Mouse (Mus musculus) heart, embryonic 13.5 days (tissue): ENCODE results near the gene Gng10. TPM values are rescaled to one million over a fixed set of nuclear protein-coding genes. Genes with fewer than 3 reads are reported as not detected.

Experiments
- ATAC-seq: fragments of 200-750 bp; cut with Nextera tagmentation; 2 replicates; pipeline ENCODE4 v1.8.0; 2017; ENCODE audit warnings: moderate TSS enrichment; ENCODE audit not compliant: insufficient number of reproducible peaks, low FRiP score, low TSS enrichment; ENCODE audit errors: extremely low read depth
- H3K27ac ChIP-seq: fragments of 300-500 bp; sonication (generic); replicated peaks from 2 replicates; pipeline ENCODE4 v1.5.1; 2015; ENCODE audit warnings: moderate library complexity, mild to moderate bottlenecking, inconsistent platforms
- H3K27me3 ChIP-seq: fragments of 300-500 bp; sonication (generic); replicated peaks from 2 replicates; pipeline ENCODE4 v1.6.1; 2015; ENCODE audit warnings: mild to moderate bottlenecking, inconsistent platforms
- H3K36me3 ChIP-seq: fragments of 300-500 bp; sonication (generic); 2 replicates; pipeline ENCODE4 v1.6.1; 2015; ENCODE audit warnings: mild to moderate bottlenecking, inconsistent platforms
- H3K4me1 ChIP-seq: fragments of 300-500 bp; sonication (generic); 2 replicates; pipeline ENCODE4 v1.6.1; 2015; ENCODE audit warnings: inconsistent platforms
- H3K4me2 ChIP-seq: fragments of 300-500 bp; sonication (generic); 2 replicates; pipeline ENCODE4 v1.6.1; 2015; ENCODE audit warnings: inconsistent platforms, mild to moderate bottlenecking, moderate library complexity
- H3K4me3 ChIP-seq: fragments of 300-500 bp; sonication (generic); 2 replicates; pipeline ENCODE4 v1.5.1; 2015; ENCODE audit warnings: moderate library complexity, mild to moderate bottlenecking, inconsistent platforms
- H3K9ac ChIP-seq: fragments of 300-500 bp; sonication (generic); 2 replicates; pipeline ENCODE4 v1.6.1; 2015; ENCODE audit warnings: inconsistent platforms, mild to moderate bottlenecking, moderate library complexity
- H3K9me3 ChIP-seq: fragments of 300-500 bp; sonication (generic); 2 replicates; pipeline ENCODE4 v1.6.1; 2016; ENCODE audit warnings: inconsistent platforms
- WGBS: fragments of 180-500 bp; shearing (Covaris S2); methylation state at CpG from one replicate; pipeline ENCODE4 v1.1.7; 2015; ENCODE audit warnings: mixed read lengths; 5-methylcytosine and 5-hydroxymethylcytosine counted together
- polyA plus RNA-seq: library from polyadenylated mRNA; unstranded; fragments of >200 nt; fragmentation: Nextera tagmentation; extraction: Ambion mirVana; gene quantifications from 2 replicates; pipeline ENCODE4 v1.2.1, GENCODE M21; 2015

Gng10 gene
- polyA plus RNA-seq, 1 experiment from 2014 or later, result 47.8 TPM

GRCm38 (mm10) chr4:58999686-59000085 is 35.2 kb upstream of the Gng10 start:
- Histone ChIP-seq H3K36me3 (no peaks in the 10 kb centered on the region), H3K9me3 (no peaks in the 10 kb centered on the region), H3K27me3 (no peaks in the 10 kb centered on the region), H3K4me2 (no peak overlapping the region), H3K9ac (no peak overlapping the region), H3K27ac (no peak overlapping the region), H3K4me1 (peaks cover 27% of the 10 kb centered on the region), H3K4me3 (no peak overlapping the region)
- 17% methylated on average over 2 of the region's 2 CpGs for WGBS
- no peak for ATAC-seq

- Histone ChIP-seq H3K4me1 (peaks cover 31% of the 10 kb centered on the region), H3K4me2 (no peak overlapping the region), H3K27me3 (no peaks in the 10 kb centered on the region)
Measured at GRCm38 (mm10) chr4:59000614-59001013, 34.3 kb upstream of the Gng10 start.

GRCm38 (mm10) chr4:59002948-59003805 is 31.7 kb upstream of the Gng10 start, which contains the start of gene Gm20503:
TSS of gene Gm20503 (plus strand) at chr4:59003210.
- under 1% methylated on average over 89 of the region's 89 CpGs for WGBS
- Histone ChIP-seq H3K4me2 (peak within 1 kb of the TSS; percentile 76), H3K36me3 (no peaks in the 10 kb centered on the region), H3K27me3 (no peaks in the 10 kb centered on the region), H3K4me3 (peak within 1 kb of the TSS; percentile 98), H3K9ac (peak within 1 kb of the TSS; percentile 96), H3K4me1 (peaks cover 40% of the 10 kb centered on the region), H3K9me3 (no peaks in the 10 kb centered on the region), H3K27ac (peak within 1 kb of the TSS; percentile 88)
- peak; percentile 97 for ATAC-seq

More at GRCm38 (mm10) chr4:59000614-59001013, 34.3 kb upstream of the Gng10 start:
- Histone ChIP-seq H3K27ac (no peak overlapping the region), H3K4me3 (no peak overlapping the region), H3K9me3 (no peaks in the 10 kb centered on the region), H3K36me3 (no peaks in the 10 kb centered on the region), H3K9ac (no peak overlapping the region)
- WGBS, result 0% methylated on average over 2 of the region's 2 CpGs
- no peak for ATAC-seq

GRCm38 (mm10) chr4:59003806-59004200 is 31.1 kb upstream of the Gng10 start:
- Histone ChIP-seq H3K36me3 (no peaks in the 10 kb centered on the region), H3K27me3 (no peaks in the 10 kb centered on the region), H3K4me2 (peak overlapping the region; percentile 76), H3K4me3 (peak overlapping the region; percentile 98), H3K27ac (no peak overlapping the region), H3K9me3 (no peaks in the 10 kb centered on the region), H3K4me1 (peaks cover 44% of the 10 kb centered on the region), H3K9ac (peak overlapping the region; percentile 96)
- 12% methylated on average over 7 of the region's 7 CpGs for WGBS
- ATAC-seq, result no peak

- H3K4me1 ChIP-seq, result peaks cover 62% of the 10 kb centered on the region
- 53% methylated on average over 8 of the region's 8 CpGs for WGBS
Measured at GRCm38 (mm10) chr4:59006211-59006610, 28.7 kb upstream of the Gng10 start.

GRCm38 (mm10) chr4:59007016-59007415 is 27.9 kb upstream of the Gng10 start:
- no peak overlapping the region for H3K9ac ChIP-seq
- H3K4me2 ChIP-seq, result no peak overlapping the region
- H3K4me3 ChIP-seq, result no peak overlapping the region
- H3K4me1 ChIP-seq, result peaks cover 68% of the 10 kb centered on the region
- 67% methylated on average over 6 of the region's 6 CpGs for WGBS
- H3K27ac ChIP-seq, result no peak overlapping the region
- no peaks in the 10 kb centered on the region for H3K9me3 ChIP-seq
- no peak for ATAC-seq
- no peaks in the 10 kb centered on the region for H3K27me3 ChIP-seq
- no peaks in the 10 kb centered on the region for H3K36me3 ChIP-seq

More at GRCm38 (mm10) chr4:59006211-59006610, 28.7 kb upstream of the Gng10 start:
- H3K4me2 ChIP-seq, result no peak overlapping the region
- no peak overlapping the region for H3K27ac ChIP-seq
- no peaks in the 10 kb centered on the region for H3K36me3 ChIP-seq
- no peaks in the 10 kb centered on the region for H3K27me3 ChIP-seq
- H3K9me3 ChIP-seq, result no peaks in the 10 kb centered on the region
- ATAC-seq, result no peak
- H3K4me3 ChIP-seq, result no peak overlapping the region
- H3K9ac ChIP-seq, result 0 out of 2 replicates have a peak overlapping the region, but pooled peaks have one; percentile 24

GRCm38 (mm10) chr4:59007974-59008373 is 26.9 kb upstream of the Gng10 start:
- Histone ChIP-seq H3K9ac (no peak overlapping the region), H3K4me1 (peaks cover 65% of the 10 kb centered on the region), H3K4me2 (no peak overlapping the region), H3K36me3 (no peaks in the 10 kb centered on the region), H3K27me3 (no peaks in the 10 kb centered on the region), H3K9me3 (no peaks in the 10 kb centered on the region), H3K27ac (no peak overlapping the region), H3K4me3 (no peak overlapping the region)
- 72% methylated on average over 5 of the region's 5 CpGs for WGBS
- ATAC-seq, result no peak

GRCm38 (mm10) chr4:59009186-59009585 is 25.7 kb upstream of the Gng10 start:
- Histone ChIP-seq H3K4me2 (no peak overlapping the region), H3K4me1 (peaks cover 60% of the 10 kb centered on the region), H3K27ac (no peak overlapping the region), H3K9ac (no peak overlapping the region), H3K36me3 (no peaks in the 10 kb centered on the region), H3K4me3 (no peak overlapping the region), H3K9me3 (no peaks in the 10 kb centered on the region), H3K27me3 (no peaks in the 10 kb centered on the region)
- no peak for ATAC-seq
- 87% methylated on average over 7 of the region's 7 CpGs for WGBS

- no peak for ATAC-seq
- no peaks in the 10 kb centered on the region for H3K36me3 ChIP-seq
- 70% methylated on average over 4 of the region's 4 CpGs for WGBS
Measured at GRCm38 (mm10) chr4:59009696-59010095, 25.2 kb upstream of the Gng10 start.

GRCm38 (mm10) chr4:59011446-59011845 is 23.4 kb upstream of the Gng10 start:
- H3K9me3 ChIP-seq, result no peaks in the 10 kb centered on the region
- H3K4me1 ChIP-seq, result peaks cover 38% of the 10 kb centered on the region
- H3K9ac ChIP-seq, result peak overlapping the region; percentile 52; the same call in 1 of the 2 replicates
- H3K36me3 ChIP-seq, result no peaks in the 10 kb centered on the region
- H3K4me2 ChIP-seq, result no peak overlapping the region
- H3K4me3 ChIP-seq, result no peak overlapping the region
- ATAC-seq, result no peak
- H3K27ac ChIP-seq, result no peak overlapping the region
- 28% methylated on average over 3 of the region's 3 CpGs for WGBS
- no peaks in the 10 kb centered on the region for H3K27me3 ChIP-seq

More at GRCm38 (mm10) chr4:59009696-59010095, 25.2 kb upstream of the Gng10 start:
- H3K27me3 ChIP-seq, result no peaks in the 10 kb centered on the region
- peaks cover 55% of the 10 kb centered on the region for H3K4me1 ChIP-seq
- H3K4me2 ChIP-seq, result no peak overlapping the region
- no peak overlapping the region for H3K4me3 ChIP-seq
- no peaks in the 10 kb centered on the region for H3K9me3 ChIP-seq
- no peak overlapping the region for H3K9ac ChIP-seq
- no peak overlapping the region for H3K27ac ChIP-seq

GRCm38 (mm10) chr4:59015181-59015580 is 19.7 kb upstream of the Gng10 start:
- Histone ChIP-seq H3K4me1 (peaks cover 12% of the 10 kb centered on the region), H3K27me3 (no peaks in the 10 kb centered on the region), H3K27ac (no peak overlapping the region), H3K36me3 (peaks cover 27% of the 10 kb centered on the region), H3K9me3 (no peaks in the 10 kb centered on the region), H3K4me3 (no peak overlapping the region), H3K4me2 (no peak overlapping the region), H3K9ac (no peak overlapping the region)
- no peak for ATAC-seq
- 85% methylated on average over 3 of the region's 3 CpGs for WGBS

GRCm38 (mm10) chr4:59016922-59017321 is 18.0 kb upstream of the Gng10 start:
- Histone ChIP-seq H3K4me1 (no peaks in the 10 kb centered on the region), H3K27ac (no peak overlapping the region), H3K9ac (no peak overlapping the region), H3K36me3 (peaks cover 42% of the 10 kb centered on the region), H3K4me3 (no peak overlapping the region), H3K9me3 (no peaks in the 10 kb centered on the region), H3K4me2 (no peak overlapping the region), H3K27me3 (no peaks in the 10 kb centered on the region)
- ATAC-seq, result no peak
- 79% methylated on average over 2 of the region's 2 CpGs for WGBS
